Mouse (Mus musculus): ENCODE measurements around the gene Cuedc1.
"Not testable (repeated sequence)": the region's sequence is repeated elsewhere in the genome, so short reads cannot be mapped to it uniquely, and the experiment has no call there.

Cuedc1 gene

GRCm38 (mm10) chr11:88204593-88205368 lies 106.9 kb downstream of the Cuedc1 start:
- DNase-seq, result no peak

DNA sequence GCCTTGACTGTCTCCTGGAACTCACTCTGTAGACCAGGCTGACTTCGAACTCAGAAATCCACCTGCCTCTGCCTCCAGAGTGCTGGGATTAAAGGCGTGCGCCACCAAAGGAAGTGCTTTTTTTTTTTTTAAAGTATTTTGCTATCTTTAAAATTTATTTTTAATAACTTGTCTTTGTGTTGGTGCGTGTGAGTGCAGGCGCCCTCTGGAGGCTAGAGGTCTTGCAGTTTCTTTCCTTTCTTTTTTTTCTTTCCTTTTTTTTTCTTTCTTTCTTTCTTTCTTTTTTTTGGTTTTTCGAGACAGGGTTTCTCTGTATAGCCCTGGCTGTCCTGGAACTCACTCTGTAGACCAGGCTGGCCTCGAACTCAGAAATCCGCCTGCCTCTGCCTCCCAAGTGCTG lies 108.7 kb downstream of the Cuedc1 start:
- DNase-seq, result not testable (repeated sequence)

- DNase-seq, result no peak
Observed at GRCm38 (mm10) chr11:88207697-88208096, 109.8 kb downstream of the Cuedc1 start.

DNA sequence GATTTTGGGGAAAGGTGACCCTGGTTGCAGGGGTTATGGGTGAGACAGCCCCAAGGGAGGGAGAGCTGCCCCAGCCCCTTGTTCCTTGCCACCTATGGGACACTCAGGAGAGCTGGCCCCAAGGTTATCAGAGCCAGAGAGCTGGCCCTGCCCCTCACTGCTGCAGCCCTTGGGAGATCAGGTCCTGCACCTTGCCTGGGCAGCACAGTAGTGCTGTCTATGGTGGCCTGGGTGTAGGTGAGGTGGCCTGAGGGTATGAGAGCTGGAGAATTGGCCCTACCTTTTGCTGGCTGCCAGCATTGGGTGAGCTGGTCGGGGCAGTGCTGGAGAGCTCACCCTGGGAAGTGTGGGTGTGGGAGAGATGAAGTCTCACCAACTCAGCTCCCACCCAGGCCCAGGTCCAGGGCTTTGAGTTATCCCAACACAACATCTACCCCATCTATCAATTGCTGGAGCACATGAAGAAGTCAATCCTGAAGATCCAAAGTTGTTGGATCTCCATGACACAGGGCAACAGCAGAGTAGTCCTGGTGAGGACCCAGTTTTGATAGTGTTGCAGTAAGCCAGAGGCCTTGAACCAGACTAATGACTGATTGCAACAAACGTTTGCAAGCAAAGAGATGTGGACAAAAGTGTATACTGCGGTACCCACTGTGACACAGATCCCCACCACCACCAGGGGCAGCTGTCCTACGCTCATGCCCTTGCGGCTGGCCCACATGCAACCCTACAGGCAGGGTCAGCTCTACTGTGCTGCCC lies 114.1 kb downstream of the Cuedc1 start:
- DNase-seq, result no peak

GRCm38 (mm10) chr11:88213757-88214156 lies 115.9 kb downstream of the Cuedc1 start:
- DNase-seq, result peak; percentile 13

DNA sequence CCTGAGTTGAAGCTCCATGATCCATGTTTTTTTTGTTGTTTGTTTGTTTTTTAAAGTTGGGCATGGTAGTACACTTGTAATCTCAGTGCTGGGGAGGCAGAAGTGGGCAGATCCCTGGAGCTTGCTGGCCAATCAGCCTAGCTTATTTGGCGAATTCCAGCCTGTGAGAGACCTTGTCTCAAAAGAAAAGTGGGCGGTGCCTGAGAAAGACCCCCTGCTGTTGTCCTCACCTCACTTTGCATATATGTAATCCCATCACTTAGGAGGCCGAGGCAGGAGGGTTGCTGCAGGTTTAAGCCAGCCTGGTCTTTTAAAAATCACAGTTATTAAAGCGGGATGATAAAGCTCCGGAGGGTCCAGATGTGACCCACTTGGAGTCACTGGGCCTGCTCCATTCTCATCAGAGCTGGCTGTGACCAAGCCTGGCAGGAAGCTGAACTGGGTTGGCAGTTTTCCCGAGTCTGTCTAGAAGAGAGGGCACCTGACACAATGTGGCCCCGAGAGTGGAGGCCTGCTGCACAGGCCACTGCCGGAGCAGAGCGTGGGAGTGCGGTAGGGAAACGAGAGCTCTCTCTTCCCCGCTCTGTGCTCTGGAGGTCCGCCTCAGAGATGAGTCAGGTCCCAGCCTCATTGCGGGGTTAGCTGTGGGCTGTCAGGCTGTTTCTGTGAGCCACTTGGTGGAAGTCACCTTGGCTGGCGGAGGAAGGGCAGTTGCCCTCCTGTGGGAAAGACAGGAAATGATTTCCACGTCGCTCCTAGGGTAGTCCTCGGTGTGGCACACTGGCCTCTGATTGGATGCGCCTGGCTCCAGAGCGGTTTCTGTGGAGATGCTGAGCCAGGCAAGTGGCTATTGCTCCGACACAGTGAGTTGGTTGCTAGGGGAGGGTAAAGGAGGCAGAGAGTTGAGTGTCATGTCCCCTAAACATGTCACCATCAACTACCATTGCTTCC lies 117.3 kb downstream of the Cuedc1 start:
- no peak for DNase-seq

DNA sequence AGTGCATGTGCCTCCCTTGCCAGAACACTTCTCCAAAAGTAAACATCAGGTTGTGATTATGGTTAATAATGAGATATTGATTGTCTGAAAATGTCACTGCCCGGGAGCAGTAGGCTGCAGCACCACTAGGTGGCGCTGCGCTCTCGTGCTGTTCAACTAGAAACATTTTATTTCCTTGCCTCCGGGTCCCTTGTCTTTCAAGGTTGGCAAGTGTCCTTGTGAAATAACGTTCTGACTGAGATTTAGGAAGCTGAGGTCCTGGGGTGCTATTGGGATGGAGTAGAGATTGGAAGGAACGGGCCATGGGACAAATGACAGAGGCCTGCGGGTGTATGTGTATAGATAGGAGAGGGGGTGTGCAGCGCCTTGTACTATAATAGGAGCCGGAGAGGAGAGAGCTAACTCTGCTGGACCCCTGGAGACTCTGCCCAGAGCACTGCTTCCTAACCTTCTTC lies 118.4 kb downstream of the Cuedc1 start:
- peak; percentile 56 for DNase-seq

GRCm38 (mm10) chr11:88218155-88218554 lies 120.3 kb downstream of the Cuedc1 start:
- no peak for DNase-seq

DNA sequence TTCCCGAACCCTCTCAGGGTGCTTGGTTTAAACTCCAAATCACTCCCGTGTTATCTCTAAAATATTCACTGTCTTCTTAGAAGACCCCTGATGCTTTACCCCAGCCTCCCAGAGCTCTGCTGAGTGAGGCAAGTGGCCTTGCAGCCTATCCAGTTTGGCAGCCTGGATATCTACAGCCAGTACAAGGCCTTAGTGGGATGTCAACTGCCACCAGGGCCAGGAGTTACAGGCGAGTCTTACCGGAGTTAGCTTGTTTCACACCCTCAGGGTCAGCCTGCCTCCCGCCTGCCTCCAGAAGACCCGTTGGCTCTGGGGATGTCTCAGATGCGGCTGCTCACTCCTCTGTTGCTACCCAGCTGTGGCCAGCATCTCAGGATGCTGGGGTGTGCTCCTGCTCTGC lies 120.7 kb downstream of the Cuedc1 start:
- no peak for DNase-seq

- no peak for DNase-seq
Observed at GRCm38 (mm10) chr11:88221929-88222475, 124.1 kb downstream of the Cuedc1 start.

DNA sequence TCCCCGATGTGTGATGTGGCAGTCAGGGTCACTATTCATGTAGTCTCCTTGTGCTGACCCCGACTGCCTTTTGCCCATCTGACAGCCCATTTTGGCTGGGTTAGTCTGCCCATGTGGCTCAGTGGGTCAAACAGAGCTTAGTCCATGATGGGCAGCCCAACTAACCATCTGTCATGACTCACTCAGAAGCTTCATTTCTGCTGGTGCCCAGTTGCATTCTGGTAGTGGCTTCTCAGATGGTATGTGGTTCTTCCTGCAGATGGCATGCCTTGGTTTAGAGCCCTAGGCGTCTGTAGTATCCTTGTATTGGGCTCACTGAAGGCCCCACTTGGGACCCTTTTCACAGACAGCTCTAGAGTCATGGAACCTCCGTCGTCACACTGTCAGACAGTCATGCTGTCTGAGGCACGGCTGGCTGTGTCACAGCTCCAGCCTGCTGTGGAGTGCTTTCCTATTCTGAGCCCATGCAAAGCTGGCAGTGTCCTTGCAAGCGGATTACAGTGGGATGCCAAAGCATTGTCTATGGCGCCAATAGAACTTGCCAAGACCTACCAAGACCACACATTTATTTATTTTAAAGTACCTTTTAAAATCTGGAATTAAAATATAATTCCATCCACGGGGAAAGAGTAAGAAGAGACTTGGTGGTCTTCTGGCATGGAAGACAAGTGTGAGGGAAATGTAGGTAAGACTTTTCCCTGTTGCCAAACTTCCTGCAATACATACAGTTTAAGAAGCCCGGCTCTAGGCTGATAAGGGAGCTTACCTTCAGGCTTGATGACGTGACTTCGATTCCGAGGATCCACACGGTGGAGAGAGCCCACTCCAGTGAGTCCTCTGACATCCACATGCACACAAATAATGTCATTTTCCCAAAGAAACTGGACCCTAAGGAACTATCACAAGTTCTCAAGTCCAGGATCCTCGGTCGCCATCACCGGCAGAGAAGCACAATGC lies 129.4 kb downstream of the Cuedc1 start:
- DNase-seq, result no peak

DNA sequence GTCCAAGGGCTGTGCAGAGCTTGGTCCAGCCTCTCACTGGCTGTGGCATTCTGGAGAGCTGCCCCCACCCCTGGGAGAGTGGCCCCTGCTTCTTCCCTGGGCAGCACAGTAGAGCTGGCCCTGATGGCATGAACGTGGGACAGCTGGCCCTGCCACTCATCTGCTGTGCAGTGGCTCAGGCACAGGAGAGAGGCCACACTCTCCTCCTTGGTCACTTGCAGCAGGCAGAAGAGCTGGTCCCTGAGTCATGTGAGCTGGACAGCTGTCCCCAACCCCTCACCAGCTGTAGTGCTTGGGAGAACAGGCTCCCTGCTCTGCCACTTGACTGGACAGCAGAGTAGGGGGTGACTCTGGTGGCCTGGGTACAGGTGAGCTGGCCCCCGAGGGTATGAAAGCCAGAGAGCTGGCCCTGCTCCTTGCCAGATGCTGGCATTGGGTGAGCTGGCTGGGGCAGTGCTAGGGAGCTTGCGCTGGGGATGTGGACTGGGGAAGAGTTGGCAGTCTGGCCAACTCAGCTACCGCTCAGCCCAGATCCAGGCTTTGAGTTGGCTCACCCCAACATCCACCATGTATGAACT lies 133.4 kb downstream of the Cuedc1 start:
- DNase-seq, result no peak

DNA sequence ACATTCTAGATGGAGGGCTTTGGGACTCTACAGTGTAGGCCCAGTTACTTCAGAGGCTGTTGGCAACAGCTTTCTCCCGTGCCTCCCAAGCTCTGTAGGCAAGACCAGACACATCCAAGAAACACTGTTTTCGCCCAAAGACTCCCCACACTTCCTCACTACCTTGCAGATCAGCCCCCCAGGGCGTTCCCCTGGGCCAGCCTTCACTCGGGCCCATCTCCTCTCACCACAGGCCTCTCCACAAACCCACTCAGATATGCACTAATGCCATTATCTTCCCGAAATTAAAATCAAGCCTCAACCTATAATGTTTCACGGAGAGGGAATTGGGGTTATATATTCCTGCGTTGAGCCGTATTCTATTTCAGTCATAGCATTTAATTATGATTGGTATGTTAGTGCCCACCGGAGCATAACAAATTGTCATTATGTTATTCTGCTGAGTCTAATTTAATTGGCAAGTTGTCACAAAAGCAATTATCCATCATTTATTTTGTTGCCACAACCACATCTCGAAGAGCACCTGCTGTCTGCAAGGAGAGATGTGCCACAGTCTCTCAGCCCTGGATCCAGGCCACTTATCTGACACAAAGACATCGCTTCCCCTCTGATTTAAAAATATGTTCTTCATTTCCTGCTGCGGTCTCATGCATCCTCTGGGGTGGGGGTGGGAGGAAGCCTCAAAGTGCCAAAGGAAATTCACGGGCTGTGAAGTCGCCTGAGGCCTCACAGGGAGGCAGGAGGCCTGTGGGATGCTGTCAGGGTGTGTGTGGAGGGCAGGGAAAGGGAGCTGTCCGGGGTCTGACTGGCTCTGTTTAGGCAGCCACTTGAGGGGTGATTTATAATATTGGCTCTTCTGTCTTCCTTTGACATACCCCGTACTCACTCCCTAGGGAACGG lies 135.9 kb downstream of the Cuedc1 start:
- peak; percentile 50 for DNase-seq

GRCm38 (mm10) chr11:88234789-88235188 lies 136.9 kb downstream of the Cuedc1 start:
- no peak for DNase-seq

- DNase-seq, result peak; percentile 30
Observed at GRCm38 (mm10) chr11:88235221-88236203, 137.7 kb downstream of the Cuedc1 start.

DNA sequence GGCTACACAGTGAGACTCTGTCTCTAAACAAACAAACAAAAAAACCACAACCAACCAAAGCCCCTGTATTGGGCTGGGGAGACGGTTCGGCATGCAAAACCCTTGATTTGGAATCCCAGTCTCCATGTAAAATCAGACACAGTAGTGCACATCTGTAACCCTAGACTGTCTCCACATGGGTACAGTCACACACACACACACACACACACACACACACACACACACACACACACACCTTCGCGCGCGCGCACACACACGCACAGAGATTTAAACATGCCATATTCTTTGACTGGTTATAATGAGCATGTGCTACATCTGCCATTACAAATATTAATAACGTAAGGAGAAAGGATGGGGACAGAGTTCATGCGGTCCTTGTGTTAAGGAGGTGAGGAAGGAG lies 142.4 kb downstream of the Cuedc1 start:
- DNase-seq, result no peak

- DNase-seq, result no peak
Observed at GRCm38 (mm10) chr11:88240736-88241353, 143.0 kb downstream of the Cuedc1 start.

All from thymus, postnatal 14 days (tissue).